Mouse (Mus musculus): Measurements from ENCODE around the gene Tgfbr3.

The Tgfbr3 gene

GRCm38 (mm10) chr5:107087829-107088808 is 201.3 kb downstream of the Tgfbr3 start:
- peak; percentile 41 for DNase-seq (ENCODE audit: low read depth, low spot score)
- no peaks in the 10 kb centered on the region for H3K27me3 ChIP-seq (ENCODE audit: control insufficient read depth, insufficient read depth, low read length, poor library complexity, severe bottlenecking)
- H3K36me3 ChIP-seq (ENCODE audit: control insufficient read depth, insufficient read depth, low read length, poor library complexity, severe bottlenecking), result no peaks in the 10 kb centered on the region

GRCm38 (mm10) chr5:107087291-107087690 is 202.1 kb downstream of the Tgfbr3 start:
- Histone ChIP-seq H3K27me3 (ENCODE audit: control insufficient read depth, insufficient read depth, low read length, poor library complexity, severe bottlenecking) (no peaks in the 10 kb centered on the region), H3K36me3 (ENCODE audit: control insufficient read depth, insufficient read depth, low read length, poor library complexity, severe bottlenecking) (no peaks in the 10 kb centered on the region)
- DNase-seq (ENCODE audit: low read depth, low spot score), result no peak

GRCm38 (mm10) chr5:107086166-107086565 is 203.3 kb downstream of the Tgfbr3 start:
- DNase-seq (ENCODE audit: low read depth, low spot score), result no peak
- H3K27me3 ChIP-seq (ENCODE audit: control insufficient read depth, insufficient read depth, low read length, poor library complexity, severe bottlenecking), result no peaks in the 10 kb centered on the region
- H3K36me3 ChIP-seq (ENCODE audit: control insufficient read depth, insufficient read depth, low read length, poor library complexity, severe bottlenecking), result no peaks in the 10 kb centered on the region

- DNase-seq (ENCODE audit: low read depth, low spot score), result no peak
- Histone ChIP-seq H3K36me3 (ENCODE audit: control insufficient read depth, insufficient read depth, low read length, poor library complexity, severe bottlenecking) (no peaks in the 10 kb centered on the region), H3K27me3 (ENCODE audit: control insufficient read depth, insufficient read depth, low read length, poor library complexity, severe bottlenecking) (no peaks in the 10 kb centered on the region)
Measured at GRCm38 (mm10) chr5:107084431-107084830, 205.0 kb downstream of the Tgfbr3 start.

- no peaks in the 10 kb centered on the region for H3K27me3 ChIP-seq (ENCODE audit: control insufficient read depth, insufficient read depth, low read length, poor library complexity, severe bottlenecking)
- no peaks in the 10 kb centered on the region for H3K36me3 ChIP-seq (ENCODE audit: control insufficient read depth, insufficient read depth, low read length, poor library complexity, severe bottlenecking)
- no peak for DNase-seq (ENCODE audit: low read depth, low spot score)
Measured at GRCm38 (mm10) chr5:107082011-107082410, 207.4 kb downstream of the Tgfbr3 start.

GRCm38 (mm10) chr5:107080986-107081624 is 208.3 kb downstream of the Tgfbr3 start:
- H3K27me3 ChIP-seq (ENCODE audit: control insufficient read depth, insufficient read depth, low read length, poor library complexity, severe bottlenecking), result no peaks in the 10 kb centered on the region
- no peak for DNase-seq (ENCODE audit: low read depth, low spot score)
- H3K36me3 ChIP-seq (ENCODE audit: control insufficient read depth, insufficient read depth, low read length, poor library complexity, severe bottlenecking), result no peaks in the 10 kb centered on the region

GRCm38 (mm10) chr5:107079920-107080319 is 209.5 kb downstream of the Tgfbr3 start:
- Histone ChIP-seq H3K27me3 (ENCODE audit: control insufficient read depth, insufficient read depth, low read length, poor library complexity, severe bottlenecking) (no peaks in the 10 kb centered on the region), H3K36me3 (ENCODE audit: control insufficient read depth, insufficient read depth, low read length, poor library complexity, severe bottlenecking) (no peaks in the 10 kb centered on the region)
- no peak for DNase-seq (ENCODE audit: low read depth, low spot score)

GRCm38 (mm10) chr5:107079146-107079638 is 210.2 kb downstream of the Tgfbr3 start:
- Histone ChIP-seq H3K36me3 (ENCODE audit: control insufficient read depth, insufficient read depth, low read length, poor library complexity, severe bottlenecking) (no peaks in the 10 kb centered on the region), H3K27me3 (ENCODE audit: control insufficient read depth, insufficient read depth, low read length, poor library complexity, severe bottlenecking) (no peaks in the 10 kb centered on the region)
- no peak for DNase-seq (ENCODE audit: low read depth, low spot score)

GRCm38 (mm10) chr5:107078361-107078760 is 211.1 kb downstream of the Tgfbr3 start:
- no peaks in the 10 kb centered on the region for H3K27me3 ChIP-seq (ENCODE audit: control insufficient read depth, insufficient read depth, low read length, poor library complexity, severe bottlenecking)
- no peaks in the 10 kb centered on the region for H3K36me3 ChIP-seq (ENCODE audit: control insufficient read depth, insufficient read depth, low read length, poor library complexity, severe bottlenecking)
- DNase-seq (ENCODE audit: low read depth, low spot score), result no peak

GRCm38 (mm10) chr5:107077900-107078299 is 211.5 kb downstream of the Tgfbr3 start:
- no peak for DNase-seq (ENCODE audit: low read depth, low spot score)
- H3K27me3 ChIP-seq (ENCODE audit: control insufficient read depth, insufficient read depth, low read length, poor library complexity, severe bottlenecking), result no peaks in the 10 kb centered on the region
- H3K36me3 ChIP-seq (ENCODE audit: control insufficient read depth, insufficient read depth, low read length, poor library complexity, severe bottlenecking), result no peaks in the 10 kb centered on the region

GRCm38 (mm10) chr5:107074980-107075583 is 214.3 kb downstream of the Tgfbr3 start:
- DNase-seq (ENCODE audit: low read depth, low spot score), result no peak
- no peaks in the 10 kb centered on the region for H3K27me3 ChIP-seq (ENCODE audit: control insufficient read depth, insufficient read depth, low read length, poor library complexity, severe bottlenecking)
- H3K36me3 ChIP-seq (ENCODE audit: control insufficient read depth, insufficient read depth, low read length, poor library complexity, severe bottlenecking), result no peaks in the 10 kb centered on the region

GRCm38 (mm10) chr5:107074350-107074749 is 215.1 kb downstream of the Tgfbr3 start:
- H3K27me3 ChIP-seq (ENCODE audit: control insufficient read depth, insufficient read depth, low read length, poor library complexity, severe bottlenecking), result no peaks in the 10 kb centered on the region
- no peaks in the 10 kb centered on the region for H3K36me3 ChIP-seq (ENCODE audit: control insufficient read depth, insufficient read depth, low read length, poor library complexity, severe bottlenecking)
- DNase-seq (ENCODE audit: low read depth, low spot score), result no peak

- H3K27me3 ChIP-seq (ENCODE audit: control insufficient read depth, insufficient read depth, low read length, poor library complexity, severe bottlenecking), result no peaks in the 10 kb centered on the region
- DNase-seq (ENCODE audit: low read depth, low spot score), result no peak
- no peaks in the 10 kb centered on the region for H3K36me3 ChIP-seq (ENCODE audit: control insufficient read depth, insufficient read depth, low read length, poor library complexity, severe bottlenecking)
Measured at GRCm38 (mm10) chr5:107073536-107073935, 215.9 kb downstream of the Tgfbr3 start.

- no peak for DNase-seq (ENCODE audit: low read depth, low spot score)
- H3K27me3 ChIP-seq (ENCODE audit: control insufficient read depth, insufficient read depth, low read length, poor library complexity, severe bottlenecking), result no peaks in the 10 kb centered on the region
- H3K36me3 ChIP-seq (ENCODE audit: control insufficient read depth, insufficient read depth, low read length, poor library complexity, severe bottlenecking), result no peaks in the 10 kb centered on the region
Measured at GRCm38 (mm10) chr5:107068146-107068545, 221.3 kb downstream of the Tgfbr3 start.

- DNase-seq (ENCODE audit: low read depth, low spot score), result no peak
- Histone ChIP-seq H3K36me3 (ENCODE audit: control insufficient read depth, insufficient read depth, low read length, poor library complexity, severe bottlenecking) (no peaks in the 10 kb centered on the region), H3K27me3 (ENCODE audit: control insufficient read depth, insufficient read depth, low read length, poor library complexity, severe bottlenecking) (no peaks in the 10 kb centered on the region)
Measured at GRCm38 (mm10) chr5:107067531-107067930, 221.9 kb downstream of the Tgfbr3 start.
